Mouse (Mus musculus) bone marrow, adult 2 months (tissue): Measurements from ENCODE around the gene Kctd5.

ENCODE experiments used
- CTCF ChIP-seq: fragments of 200-500 bp; IDR thresholded peaks from 2 replicates; pipeline ENCODE4 v1.5.1; 2011; ENCODE audit warnings: low read length, control low read depth; ENCODE audit not compliant: control insufficient read depth, insufficient read depth
- POLR2A ChIP-seq: fragments of 200-500 bp; IDR thresholded peaks from 2 replicates; pipeline ENCODE4 v1.6.1; 2011; ENCODE audit warnings: low read depth, mild to moderate bottlenecking, control low read depth, low read length, borderline replicate concordance; ENCODE audit not compliant: control insufficient read depth

- no peak for TF ChIP-seq CTCF
- no peak for TF ChIP-seq POLR2A
Measured at GRCm38 (mm10) chr17:24036954-24037353, 36.3 kb downstream of the Kctd5 start.
